Mouse (Mus musculus) forebrain, embryonic 16.5 days (tissue): Measurements from ENCODE around the gene Gabarap. TPM values are rescaled to one million over a fixed set of nuclear protein-coding genes. Genes with fewer than 3 reads are reported as not detected.
A peak's percentile ranks its signal among the peaks of the same experiment; 100 is the strongest.

ENCODE experiments used
- ATAC-seq: fragments of 200-750 bp; cut with Nextera tagmentation; 2 replicates; pipeline ENCODE4 v1.8.0; 2017; ENCODE audit warnings: mild to moderate bottlenecking, moderate library complexity
- H3K27ac ChIP-seq: fragments of 300-500 bp; sonication (generic); 2 replicates; pipeline ENCODE4 v1.5.1; 2014; ENCODE audit warnings: low read length, control low read depth
- H3K27me3 ChIP-seq: fragments of 300-500 bp; sonication (generic); replicated peaks from 2 replicates; pipeline ENCODE4 v1.6.1; 2014; ENCODE audit warnings: low read length; ENCODE audit not compliant: control insufficient read depth, insufficient read depth
- H3K36me3 ChIP-seq: fragments of 300-500 bp; sonication (generic); 2 replicates; pipeline ENCODE4 v1.6.1; 2014; ENCODE audit not compliant: control insufficient read depth, insufficient read depth
- H3K4me1 ChIP-seq: fragments of 300-500 bp; sonication (generic); replicated peaks from 2 replicates; pipeline ENCODE4 v1.6.1; 2014; ENCODE audit warnings: low read length; ENCODE audit not compliant: control insufficient read depth, insufficient read depth
- H3K4me2 ChIP-seq: fragments of 300-500 bp; sonication (generic); 2 replicates; pipeline ENCODE4 v1.6.1; 2014; ENCODE audit warnings: mild to moderate bottlenecking, low read length, control low read depth
- H3K4me3 ChIP-seq: fragments of 300-500 bp; sonication (generic); replicated peaks from 2 replicates; pipeline ENCODE4 v1.5.1; 2014; ENCODE audit warnings: mild to moderate bottlenecking, low read length, control low read depth
- H3K9ac ChIP-seq: fragments of 300-500 bp; sonication (generic); replicated peaks from 2 replicates; pipeline ENCODE4 v1.6.1; 2014; ENCODE audit warnings: low read depth, low read length, control low read depth
- H3K9me3 ChIP-seq: fragments of 300-500 bp; sonication (generic); 2 replicates; pipeline ENCODE4 v1.6.1; 2016; ENCODE audit warnings: low read length; ENCODE audit not compliant: control insufficient read depth
- WGBS: fragments of 180-500 bp; shearing (Covaris S2); extraction: QIAGEN DNeasy Blood & Tissue Kit; methylation state at CpG from one replicate; pipeline ENCODE4 v1.1.7; 2014; 5-methylcytosine and 5-hydroxymethylcytosine counted together
- polyA plus RNA-seq: library from polyadenylated mRNA; unstranded; fragments of >200 nt; fragmentation: Nextera tagmentation; extraction: Ambion mirVana; gene quantifications from 2 replicates; pipeline ENCODE4 v1.2.1, GENCODE M21; 2015

The Gabarap gene
- polyA plus RNA-seq, 1 experiment from 2014 or later, result 565 TPM

GRCm38 (mm10) chr11:69966860-69967517 lies 24.0 kb upstream of the Gabarap start:
- Histone ChIP-seq H3K9ac (0 out of 2 replicates have a peak overlapping the region, but pooled peaks have one; percentile 6), H3K27me3 (peaks cover 52% of the 10 kb centered on the region), H3K4me2 (peak overlapping the region; percentile 35), H3K4me1 (peaks cover 6% of the 10 kb centered on the region), H3K4me3 (peak overlapping the region; percentile 16), H3K27ac (no peak overlapping the region), H3K9me3 (no peaks in the 10 kb centered on the region), H3K36me3 (peaks cover 25% of the 10 kb centered on the region)
- 38% methylated on average over 17 of the region's 17 CpGs for WGBS
- ATAC-seq, result no peak

GRCm38 (mm10) chr11:69968793-69969192 lies 22.1 kb upstream of the Gabarap start:
- peaks cover 33% of the 10 kb centered on the region for H3K36me3 ChIP-seq
- WGBS, result 90% methylated on average over 4 of the region's 4 CpGs

GRCm38 (mm10) chr11:69970222-69970621 lies 20.7 kb upstream of the Gabarap start:
- Histone ChIP-seq H3K36me3 (peaks cover 45% of the 10 kb centered on the region), H3K27ac (no peak overlapping the region), H3K9ac (no peak overlapping the region), H3K4me3 (no peak overlapping the region), H3K9me3 (no peaks in the 10 kb centered on the region), H3K4me1 (peaks cover 6% of the 10 kb centered on the region), H3K4me2 (no peak overlapping the region), H3K27me3 (peaks cover 27% of the 10 kb centered on the region)
- 87% methylated on average over 6 of the region's 6 CpGs for WGBS
- no peak for ATAC-seq

More at GRCm38 (mm10) chr11:69968793-69969192, 22.1 kb upstream of the Gabarap start:
- H3K27ac ChIP-seq, result no peak overlapping the region
- H3K9ac ChIP-seq, result no peak overlapping the region
- ATAC-seq, result no peak
- peaks cover 6% of the 10 kb centered on the region for H3K4me1 ChIP-seq
- no peak overlapping the region for H3K4me2 ChIP-seq
- peaks cover 36% of the 10 kb centered on the region for H3K27me3 ChIP-seq
- H3K9me3 ChIP-seq, result no peaks in the 10 kb centered on the region
- no peak overlapping the region for H3K4me3 ChIP-seq

GRCm38 (mm10) chr11:69970775-69971174 lies 20.2 kb upstream of the Gabarap start:
- no peaks in the 10 kb centered on the region for H3K9me3 ChIP-seq
- H3K27ac ChIP-seq, result no peak overlapping the region
- H3K9ac ChIP-seq, result no peak overlapping the region
- no peak for ATAC-seq
- no peak overlapping the region for H3K4me2 ChIP-seq
- WGBS, result 83% methylated on average over 3 of the region's 3 CpGs
- no peak overlapping the region for H3K4me3 ChIP-seq
- peaks cover 6% of the 10 kb centered on the region for H3K4me1 ChIP-seq
- peaks cover 45% of the 10 kb centered on the region for H3K36me3 ChIP-seq
- peaks cover 23% of the 10 kb centered on the region for H3K27me3 ChIP-seq

- peaks cover 8% of the 10 kb centered on the region for H3K4me1 ChIP-seq
- H3K9me3 ChIP-seq, result no peaks in the 10 kb centered on the region
- no peak overlapping the region for H3K9ac ChIP-seq
- no peak for ATAC-seq
- H3K36me3 ChIP-seq, result peaks cover 32% of the 10 kb centered on the region
- H3K4me3 ChIP-seq, result no peak overlapping the region
- no peak overlapping the region for H3K27ac ChIP-seq
- 96% methylated on average over 2 of the region's 2 CpGs for WGBS
- no peak overlapping the region for H3K4me2 ChIP-seq
- H3K27me3 ChIP-seq, result no peaks in the 10 kb centered on the region
Measured at GRCm38 (mm10) chr11:69974907-69975306, 16.0 kb upstream of the Gabarap start.

GRCm38 (mm10) chr11:69976271-69976670 lies 14.7 kb upstream of the Gabarap start:
- Histone ChIP-seq H3K9ac (no peak overlapping the region), H3K4me2 (no peak overlapping the region), H3K4me1 (peaks cover 8% of the 10 kb centered on the region), H3K27ac (no peak overlapping the region), H3K36me3 (peaks cover 25% of the 10 kb centered on the region), H3K27me3 (no peaks in the 10 kb centered on the region), H3K9me3 (no peaks in the 10 kb centered on the region), H3K4me3 (no peak overlapping the region)
- no peak for ATAC-seq
- WGBS, result 87% methylated on average over 4 of the region's 4 CpGs

- Histone ChIP-seq H3K36me3 (peaks cover 9% of the 10 kb centered on the region), H3K27ac (peak overlapping the region; percentile 98), H3K9ac (peak overlapping the region; percentile 74), H3K4me1 (peaks cover 30% of the 10 kb centered on the region), H3K9me3 (no peaks in the 10 kb centered on the region), H3K4me3 (peak overlapping the region; percentile 73), H3K27me3 (no peaks in the 10 kb centered on the region), H3K4me2 (peak overlapping the region; percentile 77)
- WGBS, result 3% methylated on average over 16 of the region's 16 CpGs
- no peak for ATAC-seq
Measured at GRCm38 (mm10) chr11:69979827-69980195, 11.1 kb upstream of the Gabarap start.

- H3K4me1 ChIP-seq, result peaks cover 30% of the 10 kb centered on the region
- ATAC-seq, result peak; percentile 93
- peak overlapping the region; percentile 98 for H3K27ac ChIP-seq
- no peaks in the 10 kb centered on the region for H3K9me3 ChIP-seq
- H3K27me3 ChIP-seq, result no peaks in the 10 kb centered on the region
- WGBS, result under 1% methylated on average over 39 of the region's 60 CpGs
- peak overlapping the region; percentile 73 for H3K4me3 ChIP-seq
- H3K4me2 ChIP-seq, result peak overlapping the region; percentile 77
- peaks cover 14% of the 10 kb centered on the region for H3K36me3 ChIP-seq
- H3K9ac ChIP-seq, result peak overlapping the region; percentile 80
Measured at GRCm38 (mm10) chr11:69980196-69981140, 10.5 kb upstream of the Gabarap start.

GRCm38 (mm10) chr11:69981141-69981762 lies 9.7 kb upstream of the Gabarap start, which contains the start of gene Ctdnep1:
TSS of gene Ctdnep1 (plus strand) at chr11:69981156.
- H3K36me3 ChIP-seq, result peaks cover 17% of the 10 kb centered on the region
- peak within 1 kb of the TSS; percentile 73 for H3K4me3 ChIP-seq
- peak within 1 kb of the TSS; percentile 98 for H3K27ac ChIP-seq
- peaks cover 30% of the 10 kb centered on the region for H3K4me1 ChIP-seq
- ATAC-seq, result no peak; the same call in 1 of the 2 replicates
- no peaks in the 10 kb centered on the region for H3K27me3 ChIP-seq
- WGBS, result under 1% methylated on average over 43 of the region's 43 CpGs
- peak within 1 kb of the TSS; percentile 77 for H3K4me2 ChIP-seq
- peak within 1 kb of the TSS; percentile 80 for H3K9ac ChIP-seq
- H3K9me3 ChIP-seq, result no peaks in the 10 kb centered on the region
